Mouse (Mus musculus) ES-Bruce4 (cell line): ENCODE results near the gene Myo10.

Experiments
- CTCF ChIP-seq: IDR thresholded peaks from one replicate; pipeline ENCODE4 v1.8.1; 2011; ENCODE audit warnings: low read depth, low read length
- POLR2A ChIP-seq: IDR thresholded peaks from one replicate; pipeline ENCODE4 v1.8.1; 2011; ENCODE audit warnings: low read length; ENCODE audit not compliant: insufficient read depth

DNA sequence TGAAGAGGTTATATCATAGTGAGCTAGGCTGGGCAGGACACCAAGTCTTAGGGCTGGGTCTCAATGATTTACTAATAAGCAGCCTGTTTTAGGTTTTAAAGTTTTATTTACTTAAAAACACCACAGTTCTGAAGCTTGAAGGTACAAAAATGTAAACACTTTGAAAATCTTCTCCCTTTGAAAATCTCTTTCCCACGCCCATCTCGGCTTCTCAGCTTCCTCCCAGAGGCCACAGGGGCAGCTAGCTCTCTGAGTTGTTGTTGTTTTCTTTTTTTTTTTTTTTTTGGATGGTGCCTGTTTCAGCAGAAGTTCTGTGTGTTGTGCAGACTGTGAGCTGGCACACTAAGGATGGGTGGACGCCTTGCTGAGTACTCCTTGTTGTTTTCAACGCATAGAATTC is 222.4 kb downstream of the Myo10 start:
- TF ChIP-seq CTCF: no peak
- TF ChIP-seq POLR2A: no peak
